Mouse (Mus musculus): ENCODE data around the gene Foxc2.
A peak's percentile ranks its signal among the peaks of the same experiment; 100 is the strongest.

DNA sequence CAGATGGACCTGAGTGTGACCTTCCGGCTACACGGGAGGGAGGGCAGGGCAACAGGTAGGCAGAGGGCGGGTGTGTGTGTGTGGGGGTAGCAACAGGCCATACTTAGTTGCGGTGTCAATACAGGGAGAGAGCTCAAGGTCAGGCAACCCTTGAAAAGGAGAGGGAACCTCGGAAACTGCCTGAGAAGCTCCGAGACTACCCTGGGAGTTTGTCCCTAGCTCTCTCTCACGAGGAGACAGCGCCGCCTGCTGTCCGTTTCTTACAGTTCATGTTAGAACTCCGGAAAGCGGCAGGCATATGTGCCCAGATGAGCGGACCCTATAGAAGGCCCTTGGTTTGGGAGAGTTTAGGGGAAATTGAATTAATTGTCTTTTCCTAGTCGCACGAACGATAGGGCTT, 23.3 kb upstream of the Foxc2 start:
- TF ChIP-seq POLR2A (IDR thresholded peaks at IDR 0.05; ENCODE audit: low read depth, low read length) (peak; percentile 26; the same call in 1 of the 2 replicates), CTCF (IDR thresholded peaks at IDR 0.05; ENCODE audit: borderline replicate concordance, insufficient read depth, low read length) (peak; percentile 69; the same call in 1 of the 2 replicates)

All from embryonic fibroblast, embryonic 13.5 days (primary cell).